Mouse (Mus musculus) right cerebral cortex, adult 2 months (tissue): ENCODE measurements at regions not wholly inside any gene's neighbourhood (a gene's known extent, or its start where the extent isn't known, plus 50 kb on each side); places are given as distances from the start of the nearest gene placed in this dataset.
A peak's percentile ranks its signal among the peaks of the same experiment; 100 is the strongest.
"Not testable (repeated sequence)": the region's sequence is repeated elsewhere in the genome, so short reads cannot be mapped to it uniquely, and the experiment has no call there.

ENCODE experiments used
- DNase-seq, 2 experiments: peaks; one replicate each; pipeline ENCODE4 v3.0.0; 2021 to 2022; ENCODE audit warnings: low spot score in 2 of 2

- no peak for DNase-seq
These were observed 196.4 kb upstream of the Gdi2 start for GRCm38 (mm10) chr13:3341416-3341815.

GRCm38 (mm10) chr13:3343611-3344010, 194.3 kb upstream of the Gdi2 start:
- peak in 1 of 2 experiments; percentile 15 for DNase-seq

GRCm38 (mm10) chr13:3354912-3355311, 183.0 kb upstream of the Gdi2 start:
- peak in 1 of 2 experiments; percentile 18 for DNase-seq

GRCm38 (mm10) chr13:3358079-3358608, 179.7 kb upstream of the Gdi2 start:
- no peak for DNase-seq

- DNase-seq, result no peak
These were observed 178.7 kb upstream of the Gdi2 start for GRCm38 (mm10) chr13:3358996-3359750.

- DNase-seq, result not testable (repeated sequence)
These were observed 178.1 kb upstream of the Gdi2 start for GRCm38 (mm10) chr13:3359751-3360260.

- DNase-seq, result peak; percentile 13 to 24
These were observed 177.1 kb upstream of the Gdi2 start for GRCm38 (mm10) chr13:3360503-3361490.

- DNase-seq, result no peak
These were observed 165.2 kb upstream of the Gdi2 start for GRCm38 (mm10) chr13:3372701-3373100.

GRCm38 (mm10) chr13:3373522-3374220, 164.2 kb upstream of the Gdi2 start:
- DNase-seq, result not testable (repeated sequence)

- no peak for DNase-seq
These were observed 163.1 kb upstream of the Gdi2 start for GRCm38 (mm10) chr13:3374796-3375195.

GRCm38 (mm10) chr13:3377801-3378200, 160.1 kb upstream of the Gdi2 start:
- not testable (repeated sequence) for DNase-seq

GRCm38 (mm10) chr13:3405783-3406182, 132.1 kb upstream of the Gdi2 start:
- DNase-seq, result not testable (repeated sequence)

GRCm38 (mm10) chr13:3406236-3407017, 131.4 kb upstream of the Gdi2 start:
- peak; percentile 74 to 84 for DNase-seq

- not testable (repeated sequence) for DNase-seq
These were observed 127.6 kb upstream of the Gdi2 start for GRCm38 (mm10) chr13:3410281-3410680.

GRCm38 (mm10) chr13:3417026-3417425, 120.8 kb upstream of the Gdi2 start:
- no peak for DNase-seq

GRCm38 (mm10) chr13:3455374-3455773, 82.5 kb upstream of the Gdi2 start:
- not testable (repeated sequence) for DNase-seq

GRCm38 (mm10) chr13:3476884-3477283, 61.0 kb upstream of the Gdi2 start:
- DNase-seq, result no peak

GRCm38 (mm10) chr13:3477997-3478728, 59.7 kb upstream of the Gdi2 start:
- peak; percentile 29 to 57 for DNase-seq
